Mouse (Mus musculus): ENCODE results near the gene Gm10277. TPM values are rescaled to one million over a fixed set of nuclear protein-coding genes. Genes with fewer than 3 reads are reported as not detected.

Gene Gm10277
- polyA plus RNA-seq, 1 experiment: not detected

DNA sequence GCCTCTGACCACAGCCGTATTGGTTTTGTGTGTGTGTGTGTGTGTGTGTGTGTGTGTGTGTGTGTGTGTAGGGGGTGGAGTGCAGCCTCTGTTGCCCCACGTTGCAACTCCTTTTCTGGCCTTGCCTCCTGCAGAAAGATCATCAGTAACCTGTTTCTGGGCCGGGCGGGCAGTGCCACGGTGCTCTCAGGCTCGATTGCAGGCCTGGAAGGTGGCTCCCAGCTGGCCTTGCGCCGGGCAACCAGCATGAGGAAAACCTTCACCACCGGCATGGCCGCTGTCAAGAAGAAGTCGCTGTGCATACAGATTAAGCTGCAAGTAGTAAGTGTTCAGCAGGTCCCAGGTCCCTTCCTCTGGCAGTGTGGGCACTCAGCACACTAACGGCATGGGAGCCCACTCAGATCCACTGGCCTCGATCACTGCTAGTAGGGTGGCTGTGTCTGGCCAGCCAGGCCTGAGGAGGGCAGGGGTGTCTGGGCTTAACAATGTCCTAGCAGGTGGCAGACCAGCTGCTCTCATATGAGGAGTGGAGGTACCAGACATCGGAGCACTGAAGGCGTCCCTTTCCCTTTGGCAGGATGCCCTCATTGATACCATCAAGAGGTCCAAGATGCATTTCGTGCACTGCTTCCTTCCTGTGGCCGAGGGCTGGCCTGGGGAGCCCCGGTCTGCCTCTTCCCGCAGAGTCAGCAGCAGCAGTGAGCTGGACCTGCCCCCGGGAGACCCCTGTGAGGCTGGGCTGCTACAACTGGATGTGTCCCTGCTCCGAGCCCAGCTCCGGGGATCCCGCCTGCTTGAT lies 41.7 kb upstream of the Gm10277 start:
- Histone ChIP-seq H3K27me3 (ENCODE audit: control insufficient read depth, insufficient read depth, low read length) (no peaks in the 10 kb centered on the region), H3K4me1 (replicated peaks; ENCODE audit: control insufficient read depth, insufficient read depth, low read length) (no peaks in the 10 kb centered on the region), H3K27ac (ENCODE audit: control insufficient read depth, insufficient read depth, low read length) (no peak overlapping the region), H3K4me3 (ENCODE audit: control insufficient read depth, insufficient read depth, low read length) (no peak overlapping the region), H3K36me3 (ENCODE audit: control insufficient read depth, insufficient read depth, low read length) (peaks cover 51% of the 10 kb centered on the region)
- TF ChIP-seq POLR2A (IDR thresholded peaks at IDR 0.05; ENCODE audit: control insufficient read depth, extremely low read depth, insufficient read depth, low read length, poor library complexity) (no peak), CTCF (IDR thresholded peaks at IDR 0.05; ENCODE audit: borderline replicate concordance, control insufficient read depth, extremely low read depth, insufficient read depth, low read length, poor library complexity) (no peak)
- 96% methylated on average over 23 of the region's 23 CpGs for WGBS
- no peak for DNase-seq

DNA sequence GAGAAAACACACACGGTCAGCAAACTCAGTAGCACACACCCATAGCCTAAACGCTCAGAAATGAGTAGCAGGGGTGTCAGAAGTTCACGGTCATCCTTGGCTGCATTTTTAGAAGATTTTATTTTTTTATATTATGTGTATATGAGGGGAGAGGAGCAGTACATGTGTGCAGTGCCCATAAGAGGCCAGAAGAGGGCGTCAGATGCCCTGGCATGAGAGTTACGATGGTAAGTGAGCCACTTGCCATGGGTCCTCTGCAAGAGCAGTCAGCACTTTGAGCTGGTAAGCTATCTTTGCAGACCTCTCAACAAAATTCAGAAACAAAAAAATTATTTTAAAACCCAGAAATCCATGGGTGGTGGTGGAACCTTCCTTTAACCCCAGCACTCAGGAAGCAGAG lies 40.6 kb upstream of the Gm10277 start:
- 98% methylated on average over 5 of the region's 5 CpGs for WGBS
- H3K36me3 ChIP-seq (ENCODE audit: control insufficient read depth, insufficient read depth, low read length): peaks cover 62% of the 10 kb centered on the region
- DNase-seq: no peak
- TF ChIP-seq CTCF (IDR thresholded peaks at IDR 0.05; ENCODE audit: borderline replicate concordance, control insufficient read depth, extremely low read depth, insufficient read depth, low read length, poor library complexity): no peak
- no peak for TF ChIP-seq POLR2A (IDR thresholded peaks at IDR 0.05; ENCODE audit: control insufficient read depth, extremely low read depth, insufficient read depth, low read length, poor library complexity)
- H3K4me3 ChIP-seq (ENCODE audit: control insufficient read depth, insufficient read depth, low read length): no peak overlapping the region
- no peak overlapping the region for H3K27ac ChIP-seq (ENCODE audit: control insufficient read depth, insufficient read depth, low read length)
- H3K27me3 ChIP-seq (ENCODE audit: control insufficient read depth, insufficient read depth, low read length): no peaks in the 10 kb centered on the region
- no peaks in the 10 kb centered on the region for H3K4me1 ChIP-seq (replicated peaks; ENCODE audit: control insufficient read depth, insufficient read depth, low read length)

DNA sequence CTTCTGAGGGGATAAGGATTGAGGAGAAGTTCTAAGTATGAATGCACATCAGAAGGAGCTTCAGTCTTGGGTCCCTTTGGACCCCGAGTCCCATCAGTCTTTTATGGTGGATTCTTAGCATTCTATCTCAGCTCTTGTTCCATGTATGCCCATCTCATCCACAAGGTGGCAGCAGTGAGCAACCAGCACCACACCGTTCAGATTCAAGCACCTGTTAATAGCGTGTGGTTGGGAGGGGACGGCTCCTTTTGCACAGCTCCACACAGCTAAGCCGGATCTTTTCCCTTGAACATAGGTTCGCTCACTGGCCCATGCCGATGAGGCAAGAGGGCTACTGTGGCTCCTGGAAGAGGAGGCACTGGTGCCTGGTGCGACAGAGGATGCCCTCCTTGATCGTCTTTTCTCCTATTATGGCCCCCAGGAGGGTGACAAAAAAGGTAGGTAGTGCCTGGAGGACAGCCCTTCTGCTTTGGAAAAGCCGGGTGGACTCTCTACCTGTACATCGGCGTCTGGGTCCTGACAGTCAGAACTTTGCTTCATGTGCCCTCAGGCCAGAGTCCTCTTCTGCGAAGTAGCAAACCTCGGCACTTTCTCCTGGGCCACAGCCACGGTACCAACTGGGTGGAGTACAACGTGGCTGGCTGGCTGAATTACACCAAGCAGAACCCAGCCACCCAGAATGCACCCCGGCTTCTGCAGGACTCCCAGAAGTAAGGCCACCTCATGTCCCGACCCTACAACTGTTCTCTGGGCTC lies 39.9 kb upstream of the Gm10277 start:
- TF ChIP-seq CTCF (IDR thresholded peaks at IDR 0.05; ENCODE audit: borderline replicate concordance, control insufficient read depth, extremely low read depth, insufficient read depth, low read length, poor library complexity) (peak; percentile 80; the same call in 1 of the 2 replicates), POLR2A (IDR thresholded peaks at IDR 0.05; ENCODE audit: control insufficient read depth, extremely low read depth, insufficient read depth, low read length, poor library complexity) (no peak)
- H3K4me3 ChIP-seq (ENCODE audit: control insufficient read depth, insufficient read depth, low read length): no peak overlapping the region
- DNase-seq: peak; percentile 71
- no peaks in the 10 kb centered on the region for H3K4me1 ChIP-seq (replicated peaks; ENCODE audit: control insufficient read depth, insufficient read depth, low read length)
- H3K27me3 ChIP-seq (ENCODE audit: control insufficient read depth, insufficient read depth, low read length): no peaks in the 10 kb centered on the region
- H3K27ac ChIP-seq (ENCODE audit: control insufficient read depth, insufficient read depth, low read length): no peak overlapping the region
- H3K36me3 ChIP-seq (ENCODE audit: control insufficient read depth, insufficient read depth, low read length): peaks cover 59% of the 10 kb centered on the region
- 69% methylated on average over 18 of the region's 18 CpGs for WGBS

DNA sequence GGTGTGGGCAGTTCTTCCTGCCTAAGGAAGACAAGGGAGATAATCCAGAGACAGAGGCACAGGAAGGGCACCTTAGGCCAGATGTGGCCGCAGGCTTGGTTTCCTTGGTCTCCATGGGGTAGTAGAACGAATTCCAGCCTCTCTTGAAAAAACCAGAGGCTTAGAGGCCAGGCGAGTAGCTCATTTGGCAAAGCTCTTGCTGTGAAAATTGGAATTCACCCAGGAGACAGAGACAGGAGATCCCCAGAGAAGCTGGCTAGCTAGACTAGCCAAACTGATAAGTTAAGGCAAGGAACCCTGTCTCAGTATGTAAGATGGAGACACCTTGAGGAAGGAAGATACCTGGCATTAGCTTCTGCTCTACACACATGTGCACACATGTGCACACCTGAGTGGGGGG lies 38.8 kb upstream of the Gm10277 start:
- no peak overlapping the region for H3K27ac ChIP-seq (ENCODE audit: control insufficient read depth, insufficient read depth, low read length)
- DNase-seq: no peak
- no peak overlapping the region for H3K4me3 ChIP-seq (ENCODE audit: control insufficient read depth, insufficient read depth, low read length)
- H3K4me1 ChIP-seq (replicated peaks; ENCODE audit: control insufficient read depth, insufficient read depth, low read length): no peaks in the 10 kb centered on the region
- no peaks in the 10 kb centered on the region for H3K27me3 ChIP-seq (ENCODE audit: control insufficient read depth, insufficient read depth, low read length)
- peaks cover 56% of the 10 kb centered on the region for H3K36me3 ChIP-seq (ENCODE audit: control insufficient read depth, insufficient read depth, low read length)
- whole genome bisulfite sequencing: 99% methylated on average over 3 of the region's 3 CpGs
- TF ChIP-seq POLR2A (IDR thresholded peaks at IDR 0.05; ENCODE audit: control insufficient read depth, extremely low read depth, insufficient read depth, low read length, poor library complexity) (no peak), CTCF (IDR thresholded peaks at IDR 0.05; ENCODE audit: borderline replicate concordance, control insufficient read depth, extremely low read depth, insufficient read depth, low read length, poor library complexity) (no peak)

DNA sequence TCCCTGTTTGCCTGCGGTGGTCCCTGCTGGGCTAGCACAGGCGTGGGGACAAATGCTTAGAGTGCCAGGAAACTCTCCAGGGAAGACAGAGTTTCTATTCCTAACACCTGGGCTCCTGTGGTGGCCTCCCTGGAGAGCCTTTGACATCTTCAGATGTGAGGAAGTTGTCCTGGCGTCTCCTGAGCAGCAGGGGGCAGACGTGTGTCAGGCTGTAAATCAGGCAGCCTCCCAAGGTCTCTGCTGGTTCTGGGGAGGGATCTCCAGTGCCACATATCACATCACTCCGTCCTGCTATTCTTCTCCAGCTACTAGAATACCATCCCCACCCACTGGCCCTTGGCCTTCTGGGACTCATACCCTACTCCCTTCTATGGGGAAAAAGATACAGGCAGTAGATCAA lies 38.3 kb upstream of the Gm10277 start:
- peak; percentile 72 for DNase-seq
- Histone ChIP-seq H3K36me3 (ENCODE audit: control insufficient read depth, insufficient read depth, low read length) (peaks cover 56% of the 10 kb centered on the region), H3K4me1 (replicated peaks; ENCODE audit: control insufficient read depth, insufficient read depth, low read length) (no peaks in the 10 kb centered on the region), H3K27ac (ENCODE audit: control insufficient read depth, insufficient read depth, low read length) (no peak overlapping the region), H3K4me3 (ENCODE audit: control insufficient read depth, insufficient read depth, low read length) (no peak overlapping the region), H3K27me3 (ENCODE audit: control insufficient read depth, insufficient read depth, low read length) (no peaks in the 10 kb centered on the region)
- WGBS: 40% methylated on average over 5 of the region's 5 CpGs
- TF ChIP-seq POLR2A (IDR thresholded peaks at IDR 0.05; ENCODE audit: control insufficient read depth, extremely low read depth, insufficient read depth, low read length, poor library complexity) (no peak), CTCF (IDR thresholded peaks at IDR 0.05; ENCODE audit: borderline replicate concordance, control insufficient read depth, extremely low read depth, insufficient read depth, low read length, poor library complexity) (peak; percentile 73; the same call in 1 of the 2 replicates)

DNA sequence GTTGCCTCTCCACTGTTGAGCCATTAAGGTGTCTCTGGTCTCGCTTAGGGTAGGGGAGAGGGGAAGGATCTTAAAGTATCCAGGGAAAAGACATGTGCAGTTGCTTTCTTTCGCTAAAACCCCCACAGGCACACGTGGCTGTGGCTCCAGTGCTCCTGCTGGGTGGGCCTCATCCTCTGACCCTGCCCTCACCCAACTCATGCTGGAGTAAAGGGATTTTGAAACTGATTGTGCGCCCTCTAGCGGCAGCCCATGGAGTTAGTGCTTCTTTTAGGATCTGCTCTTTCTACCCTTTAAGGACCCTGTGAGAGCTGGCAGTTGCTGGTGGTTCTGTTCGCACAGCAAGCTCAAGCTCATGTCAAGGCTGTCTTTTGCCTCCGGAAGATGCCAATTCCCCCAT lies 35.2 kb upstream of the Gm10277 start:
- H3K36me3 ChIP-seq (ENCODE audit: control insufficient read depth, insufficient read depth, low read length): peaks cover 48% of the 10 kb centered on the region
- H3K4me3 ChIP-seq (ENCODE audit: control insufficient read depth, insufficient read depth, low read length): no peak overlapping the region
- H3K27me3 ChIP-seq (ENCODE audit: control insufficient read depth, insufficient read depth, low read length): no peaks in the 10 kb centered on the region
- H3K27ac ChIP-seq (ENCODE audit: control insufficient read depth, insufficient read depth, low read length): no peak overlapping the region
- no peaks in the 10 kb centered on the region for H3K4me1 ChIP-seq (replicated peaks; ENCODE audit: control insufficient read depth, insufficient read depth, low read length)
- WGBS: 39% methylated on average over 7 of the region's 7 CpGs
- TF ChIP-seq CTCF (IDR thresholded peaks at IDR 0.05; ENCODE audit: borderline replicate concordance, control insufficient read depth, extremely low read depth, insufficient read depth, low read length, poor library complexity): peak; percentile 84
- TF ChIP-seq POLR2A (IDR thresholded peaks at IDR 0.05; ENCODE audit: control insufficient read depth, extremely low read depth, insufficient read depth, low read length, poor library complexity): no peak
- DNase-seq: peak; percentile 67

Data from thymus, adult 2 months (tissue).